Mouse (Mus musculus) skeletal muscle tissue, adult 2 months (tissue): ENCODE measurements around the gene Olfr1195.
"Not testable (repeated sequence)": the region's sequence is repeated elsewhere in the genome, so short reads cannot be mapped to it uniquely, and the experiment has no call there.

ENCODE experiments used
- DNase-seq: peaks from one replicate; pipeline ENCODE4 v3.0.0-alpha.2; 2012; ENCODE audit warnings: low read depth, low spot score

The Olfr1195 gene

DNA sequence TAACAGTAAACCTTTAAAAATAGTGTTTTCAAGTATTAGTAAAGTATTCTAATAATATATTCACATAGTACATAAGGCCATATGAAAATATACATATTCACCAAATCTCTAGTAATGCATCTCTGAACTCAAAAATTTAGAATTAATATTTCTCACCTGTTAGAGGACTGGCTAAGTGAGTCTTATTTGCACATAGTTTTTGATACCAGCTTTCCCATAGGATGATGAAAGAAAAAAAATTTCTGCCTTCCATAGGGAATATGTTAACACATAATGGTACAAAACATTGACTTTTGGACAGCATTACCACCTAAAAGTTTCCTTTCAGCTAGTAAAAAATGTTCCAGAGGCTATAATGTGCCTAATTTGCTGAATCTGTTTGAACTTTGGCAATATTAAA lies at the start of gene Olfr1195:
Gene Olfr1195 (minus strand): TSS at position 101 of the 400 bp plus-strand sequence.
- no peak for DNase-seq

DNA sequence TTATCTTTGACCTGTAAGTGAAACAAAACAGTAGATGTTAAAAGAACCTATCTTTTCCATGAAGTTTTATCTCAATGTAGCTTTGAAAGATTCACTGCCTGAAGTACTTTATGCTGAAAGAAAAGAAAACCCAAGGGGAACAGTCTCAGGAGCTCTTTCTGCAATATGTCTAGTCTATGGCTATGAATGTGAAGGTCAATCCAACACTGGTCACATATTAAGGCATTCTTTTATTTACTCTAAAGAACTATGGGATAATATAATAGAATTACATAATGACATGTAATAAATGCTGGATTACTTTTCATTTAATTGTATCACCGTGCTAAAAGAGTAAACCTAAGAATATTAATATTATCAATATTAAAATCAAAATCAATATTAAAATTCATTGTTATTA lies 43.3 kb upstream of the Olfr1195 start, which contains the start of gene Olfr1197:
Gene Olfr1197 (minus strand): TSS at position 101 of the 400 bp plus-strand sequence.
- no peak for DNase-seq

- no peak for DNase-seq
Observed at GRCm38 (mm10) chr2:88704497-88704896, 15.5 kb upstream of the Olfr1195 start, which contains the start of gene Olfr1196. Gene Olfr1196 (minus strand): TSS chr2:88704597.

- not testable (repeated sequence) for DNase-seq
Observed at GRCm38 (mm10) chr2:88675328-88675727, 13.7 kb downstream of the Olfr1195 start, which contains the start of gene Olfr1193. Gene Olfr1193 (plus strand): TSS chr2:88675628.

DNA sequence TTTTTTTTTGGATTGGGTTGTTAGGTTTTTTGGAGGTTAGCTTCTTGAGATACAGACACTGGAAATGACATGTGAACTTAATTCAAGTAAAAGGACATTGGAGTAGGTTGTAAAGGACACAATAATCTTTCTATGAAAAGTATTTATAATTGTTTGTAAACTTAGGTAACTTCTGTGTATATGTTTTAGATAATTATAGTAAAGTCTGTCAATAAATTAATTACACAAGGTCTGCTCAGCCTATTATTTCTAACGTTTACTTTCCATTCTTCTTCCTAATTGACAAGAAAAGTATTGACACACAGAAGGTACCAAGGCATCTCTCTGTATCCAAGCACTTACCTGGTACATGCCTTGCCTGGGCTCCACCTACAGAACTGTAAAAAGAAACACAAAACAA lies 40.8 kb downstream of the Olfr1195 start, which contains the start of gene Olfr1192-ps1:
Gene Olfr1192-ps1 (plus strand): TSS at position 301 of the 400 bp plus-strand sequence.
- DNase-seq, result no peak

DNA sequence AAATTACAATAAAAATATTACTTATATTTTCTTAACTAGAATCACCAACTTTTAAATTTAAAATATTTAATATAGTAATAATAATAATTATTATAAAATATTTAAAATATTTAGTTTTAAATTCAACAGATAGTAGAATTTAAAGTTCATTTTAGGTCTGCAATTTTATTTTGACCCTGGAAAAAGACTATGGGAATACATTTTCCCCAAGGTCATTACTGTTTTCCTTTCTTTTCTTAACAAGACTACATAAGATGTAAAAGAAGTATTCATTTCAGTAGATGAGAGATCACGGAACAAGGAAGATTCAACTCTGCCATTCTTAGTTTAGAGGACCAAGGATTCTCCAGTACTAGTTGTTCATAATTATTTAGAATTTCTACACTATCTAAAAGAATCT lies 48.7 kb downstream of the Olfr1195 start, which contains the start of gene Olfr1191-ps1:
Gene Olfr1191-ps1 (plus strand): TSS at position 301 of the 400 bp plus-strand sequence.
- not testable (repeated sequence) for DNase-seq
